Mouse (Mus musculus): ENCODE data around the gene Phka2. TPM values are rescaled to one million over a fixed set of nuclear protein-coding genes. Genes with fewer than 3 reads are reported as not detected.
A peak's percentile ranks its signal among the peaks of the same experiment; 100 is the strongest.

Gene Phka2
- 24.3 and 28.6 TPM in 2 replicates for total RNA-seq (2014; rRNA removed)
- 11.4 and 15.2 TPM in 2 replicates for polyA plus RNA-seq (2012; rRNA removed)

GRCm38 (mm10) chrX:160502048-160503041 is at the start of gene Phka2:
Gene Phka2 (plus strand): TSS chrX:160502166.
- peaks cover 3% of the 10 kb centered on the region; the same call in 1 of the 2 replicates for H3K4me1 ChIP-seq (ENCODE audit: control insufficient read depth, insufficient read depth, low read length)
- peak within 1 kb of the TSS; percentile 57 for H3K9ac ChIP-seq (ENCODE audit: low read depth, low read length)
- H3K36me3 ChIP-seq (ENCODE audit: control insufficient read depth, insufficient read depth, low read length) = no peaks in the 10 kb centered on the region
- peak; percentile 63 for DNase-seq (ENCODE audit: extremely low read depth, low read depth, low spot score)
- peak within 1 kb of the TSS; percentile 79 for H3K27ac ChIP-seq (replicated peaks; ENCODE audit: insufficient read depth, low read depth, low read length)
- no peaks in the 10 kb centered on the region for H3K27me3 ChIP-seq (ENCODE audit: control insufficient read depth, insufficient read depth, low read length)
- TF ChIP-seq CTCF (IDR thresholded peaks at IDR 0.05; ENCODE audit: low read depth, low read length) (no peak), POLR2A (IDR thresholded peaks at IDR 0.05; ENCODE audit: extremely low read depth, insufficient read depth, low read length) (no peak)
- peak within 1 kb of the TSS; percentile 92 for H3K4me3 ChIP-seq (ENCODE audit: insufficient read depth, low read depth, low read length)
- 0 out of 2 replicates have a peak, but pooled peaks cover 3% of the 10 kb centered on the region for H3K79me2 ChIP-seq (ENCODE audit: control insufficient read depth, insufficient read depth, low read length)
- under 1% methylated on average over 57 of the region's 61 CpGs for WGBS

- 63% methylated on average over 5 of the region's 5 CpGs for WGBS
These were observed 46.3 kb upstream of the Phka2 start for GRCm38 (mm10) chrX:160455686-160456085.

DNA sequence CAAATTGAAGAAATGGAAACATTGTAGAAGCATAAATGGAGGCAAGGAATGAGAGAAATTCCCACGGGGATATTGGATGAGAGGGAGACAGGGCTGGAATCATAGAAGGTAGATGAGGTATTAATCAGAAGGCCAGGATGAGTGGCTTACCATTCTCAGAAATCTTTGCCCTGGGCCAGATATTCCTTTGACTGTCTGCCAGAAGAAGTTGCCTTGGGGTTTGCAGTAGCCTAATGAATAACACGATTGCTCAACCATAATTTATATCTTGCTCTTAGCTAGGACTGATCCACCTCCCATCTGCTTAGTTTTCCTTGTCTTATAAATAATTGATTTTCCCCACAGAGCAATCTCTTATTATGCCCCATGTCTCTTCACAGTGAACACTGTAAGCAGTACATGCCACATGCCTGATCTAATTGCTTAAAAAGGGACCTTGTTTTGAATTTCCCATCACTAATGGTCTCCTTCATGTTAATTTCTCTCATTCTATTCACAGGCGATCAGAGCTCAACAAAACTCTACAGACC is 30.6 kb upstream of the Phka2 start:
- Histone ChIP-seq H3K36me3 (ENCODE audit: control insufficient read depth, insufficient read depth, low read length) (no peaks in the 10 kb centered on the region), H3K4me3 (ENCODE audit: insufficient read depth, low read depth, low read length) (no peak overlapping the region), H3K27me3 (ENCODE audit: control insufficient read depth, insufficient read depth, low read length) (no peaks in the 10 kb centered on the region), H3K9ac (ENCODE audit: low read depth, low read length) (no peak overlapping the region), H3K79me2 (ENCODE audit: control insufficient read depth, insufficient read depth, low read length) (no peaks in the 10 kb centered on the region), H3K4me1 (ENCODE audit: control insufficient read depth, insufficient read depth, low read length) (no peaks in the 10 kb centered on the region), H3K27ac (replicated peaks; ENCODE audit: insufficient read depth, low read depth, low read length) (no peak overlapping the region)
- WGBS = 87% methylated on average over 3 of the region's 3 CpGs
- no peak for TF ChIP-seq CTCF (IDR thresholded peaks at IDR 0.05; ENCODE audit: low read depth, low read length)
- no peak for TF ChIP-seq POLR2A (IDR thresholded peaks at IDR 0.05; ENCODE audit: extremely low read depth, insufficient read depth, low read length)
- no peak for DNase-seq (ENCODE audit: extremely low read depth, low read depth, low spot score)

More at GRCm38 (mm10) chrX:160455686-160456085, 46.3 kb upstream of the Phka2 start:
- TF ChIP-seq POLR2A (IDR thresholded peaks at IDR 0.05; ENCODE audit: extremely low read depth, insufficient read depth, low read length) = no peak
- TF ChIP-seq CTCF (IDR thresholded peaks at IDR 0.05; ENCODE audit: low read depth, low read length) = 0 out of 2 replicates have a peak, but pooled peaks have one; percentile 32
- no peaks in the 10 kb centered on the region for H3K79me2 ChIP-seq (ENCODE audit: control insufficient read depth, insufficient read depth, low read length)
- peak; percentile 39 for DNase-seq (ENCODE audit: extremely low read depth, low read depth, low spot score)
- no peaks in the 10 kb centered on the region for H3K4me1 ChIP-seq (ENCODE audit: control insufficient read depth, insufficient read depth, low read length)
- no peaks in the 10 kb centered on the region for H3K27me3 ChIP-seq (ENCODE audit: control insufficient read depth, insufficient read depth, low read length)
- H3K4me3 ChIP-seq (ENCODE audit: insufficient read depth, low read depth, low read length) = no peak overlapping the region
- H3K36me3 ChIP-seq (ENCODE audit: control insufficient read depth, insufficient read depth, low read length) = no peaks in the 10 kb centered on the region
- H3K27ac ChIP-seq (replicated peaks; ENCODE audit: insufficient read depth, low read depth, low read length) = no peak overlapping the region
- H3K9ac ChIP-seq (ENCODE audit: low read depth, low read length) = no peak overlapping the region

- no peak for DNase-seq (ENCODE audit: extremely low read depth, low read depth, low spot score)
- 79% methylated on average over 2 of the region's 2 CpGs for WGBS
- TF ChIP-seq POLR2A (IDR thresholded peaks at IDR 0.05; ENCODE audit: extremely low read depth, insufficient read depth, low read length) (no peak), CTCF (IDR thresholded peaks at IDR 0.05; ENCODE audit: low read depth, low read length) (no peak)
These were observed 12.2 kb upstream of the Phka2 start for GRCm38 (mm10) chrX:160489784-160490183.

GRCm38 (mm10) chrX:160494333-160494732 is 7.6 kb upstream of the Phka2 start:
- Histone ChIP-seq H3K4me1 (ENCODE audit: control insufficient read depth, insufficient read depth, low read length) (no peaks in the 10 kb centered on the region), H3K36me3 (ENCODE audit: control insufficient read depth, insufficient read depth, low read length) (no peaks in the 10 kb centered on the region), H3K79me2 (ENCODE audit: control insufficient read depth, insufficient read depth, low read length) (no peaks in the 10 kb centered on the region), H3K4me3 (ENCODE audit: insufficient read depth, low read depth, low read length) (no peak overlapping the region), H3K27me3 (ENCODE audit: control insufficient read depth, insufficient read depth, low read length) (no peaks in the 10 kb centered on the region), H3K9ac (ENCODE audit: low read depth, low read length) (no peak overlapping the region), H3K27ac (replicated peaks; ENCODE audit: insufficient read depth, low read depth, low read length) (no peak overlapping the region)
- TF ChIP-seq CTCF (IDR thresholded peaks at IDR 0.05; ENCODE audit: low read depth, low read length) (no peak), POLR2A (IDR thresholded peaks at IDR 0.05; ENCODE audit: extremely low read depth, insufficient read depth, low read length) (no peak)
- DNase-seq (ENCODE audit: extremely low read depth, low read depth, low spot score) = no peak
- 71% methylated on average over 2 of the region's 3 CpGs for WGBS

More at GRCm38 (mm10) chrX:160489784-160490183, 12.2 kb upstream of the Phka2 start:
- H3K9ac ChIP-seq (ENCODE audit: low read depth, low read length) = no peak overlapping the region
- H3K36me3 ChIP-seq (ENCODE audit: control insufficient read depth, insufficient read depth, low read length) = no peaks in the 10 kb centered on the region
- no peaks in the 10 kb centered on the region for H3K79me2 ChIP-seq (ENCODE audit: control insufficient read depth, insufficient read depth, low read length)
- no peak overlapping the region for H3K27ac ChIP-seq (replicated peaks; ENCODE audit: insufficient read depth, low read depth, low read length)
- no peak overlapping the region for H3K4me3 ChIP-seq (ENCODE audit: insufficient read depth, low read depth, low read length)
- H3K4me1 ChIP-seq (ENCODE audit: control insufficient read depth, insufficient read depth, low read length) = no peaks in the 10 kb centered on the region
- H3K27me3 ChIP-seq (ENCODE audit: control insufficient read depth, insufficient read depth, low read length) = no peaks in the 10 kb centered on the region
